ENCODE assay signal across 8 mouse cellular contexts in genomic region chr9:21322211-21322916, GRCm38 (mm10). TPM values are rescaled to one million over a fixed set of nuclear protein-coding genes. Genes with fewer than 3 reads are reported as not detected.
A peak's percentile ranks its signal among the peaks of the same experiment; 100 is the strongest.
DNase-seq lines count a peak whose midpoint lies in the region; ATAC-seq lines count a peak whose summit lies in the region.

No protein-coding gene starts in this region.

- DNase-seq in heart, postnatal 4 days = no peak
- DNase-seq in A20 (ENCODE audit: low read depth, low spot score) = peak; percentile 74
- no peak for DNase-seq in embryonic facial prominence, embryonic 14.5 days (ENCODE audit: low spot score)
- DNase-seq in right cerebral cortex, postnatal 25 days = peak; percentile 23
- no peak for DNase-seq in layer of hippocampus, adult 9-11 months
- DNase-seq in lung, postnatal 14 days = no peak

- no peak for ATAC-seq in heart, embryonic 11.5 days (replicated peaks; ENCODE audit: insufficient number of reproducible peaks, low FRiP score, low TSS enrichment)
- no peak for ATAC-seq in embryonic facial prominence, embryonic 14.5 days (ENCODE audit: low read depth)
- ATAC-seq in limb, embryonic 12.5 days (ENCODE audit: insufficient number of reproducible peaks, insufficient read depth, low FRiP score, low TSS enrichment, low read depth) = no peak

- WGBS in heart, embryonic 11.5 days (ENCODE audit: insufficient replicate concordance) = 80% methylated on average over 19 of the region's 19 CpGs
- 78% methylated on average over 19 of the region's 19 CpGs for WGBS in embryonic facial prominence, embryonic 14.5 days
- 77% methylated on average over 19 of the region's 19 CpGs for WGBS in limb, embryonic 12.5 days

- no peaks in the 10 kb centered on the region for H3K27me3 ChIP-seq in heart, embryonic 11.5 days (ENCODE audit: control insufficient read depth, insufficient read depth, low read length)
- H3K27me3 ChIP-seq in embryonic facial prominence, embryonic 14.5 days (replicated peaks; ENCODE audit: control insufficient read depth, insufficient read depth, low read length) = no peaks in the 10 kb centered on the region
- H3K27me3 ChIP-seq in limb, embryonic 12.5 days = no peaks in the 10 kb centered on the region

- peak overlapping the region; percentile 84 for H3K4me3 ChIP-seq in heart, embryonic 11.5 days (ENCODE audit: low read depth, low read length)
- peak overlapping the region; percentile 74 for H3K4me3 ChIP-seq in embryonic facial prominence, embryonic 14.5 days (ENCODE audit: low read depth, low read length)
- peak overlapping the region; percentile 71; the same call in 1 of the 2 replicates for H3K4me3 ChIP-seq in limb, embryonic 12.5 days (replicated peaks)

- peak overlapping the region; percentile 98 for H3K4me2 ChIP-seq in heart, embryonic 11.5 days
- H3K4me2 ChIP-seq in embryonic facial prominence, embryonic 14.5 days (ENCODE audit: low read depth, low read length) = peak overlapping the region; percentile 93
- peak overlapping the region; percentile 88 for H3K4me2 ChIP-seq in limb, embryonic 12.5 days

- H3K9ac ChIP-seq in heart, embryonic 11.5 days (ENCODE audit: low read depth, low read length) = peak overlapping the region; percentile 90
- H3K9ac ChIP-seq in embryonic facial prominence, embryonic 14.5 days (ENCODE audit: low read depth, low read length) = peak overlapping the region; percentile 82; the same call in 1 of the 2 replicates
- no peak overlapping the region for H3K9ac ChIP-seq in limb, embryonic 12.5 days (replicated peaks)

- H3K36me3 ChIP-seq in heart, embryonic 11.5 days (ENCODE audit: control insufficient read depth, insufficient read depth, low read length) = no peaks in the 10 kb centered on the region
- 0 out of 2 replicates have a peak, but pooled peaks cover 4% of the 10 kb centered on the region for H3K36me3 ChIP-seq in embryonic facial prominence, embryonic 14.5 days (ENCODE audit: control insufficient read depth, insufficient read depth, low read length)
- peaks cover 19% of the 10 kb centered on the region for H3K36me3 ChIP-seq in limb, embryonic 12.5 days

- peaks cover 16% of the 10 kb centered on the region for H3K4me1 ChIP-seq in heart, embryonic 11.5 days (ENCODE audit: control insufficient read depth, insufficient read depth, low read length)
- H3K4me1 ChIP-seq in embryonic facial prominence, embryonic 14.5 days (ENCODE audit: control insufficient read depth, insufficient read depth, low read length) = 0 out of 2 replicates have a peak, but pooled peaks cover 11% of the 10 kb centered on the region
- H3K4me1 ChIP-seq in limb, embryonic 12.5 days (replicated peaks) = peaks cover 16% of the 10 kb centered on the region

- H3K27ac ChIP-seq in heart, embryonic 11.5 days (ENCODE audit: low read depth, low read length) = no peak overlapping the region
- no peak overlapping the region for H3K27ac ChIP-seq in embryonic facial prominence, embryonic 14.5 days (replicated peaks; ENCODE audit: low read depth, low read length)
- no peak overlapping the region for H3K27ac ChIP-seq in limb, embryonic 12.5 days

- no peaks in the 10 kb centered on the region for H3K9me3 ChIP-seq in heart, embryonic 11.5 days (replicated peaks; ENCODE audit: control insufficient read depth, low read length)
- no peaks in the 10 kb centered on the region for H3K9me3 ChIP-seq in embryonic facial prominence, embryonic 14.5 days (ENCODE audit: control insufficient read depth, low read length)
- H3K9me3 ChIP-seq in limb, embryonic 12.5 days = no peaks in the 10 kb centered on the region

RNA-seq across cellular contexts. Expression of gene Slc44a2, which starts 1.9 kb away (rescaled TPM):
- polyA plus RNA-seq in heart, embryonic 11.5 days (2014; fragmentation: Nextera tagmentation; extraction: Ambion mirVana) = 62.3 and 70.0 TPM in 2 replicates
- total RNA-seq in heart, postnatal 4 days (2021) = 10 to 100 TPM; 63.4 to 65.0 TPM
- 111 and 132 TPM in 2 replicates for polyA plus RNA-seq in embryonic facial prominence, embryonic 14.5 days (2014; fragmentation: Nextera tagmentation; extraction: Ambion mirVana)
- polyA plus RNA-seq in limb, embryonic 12.5 days (2016; fragmentation: Nextera tagmentation; extraction: Ambion mirVana) = 103 and 110 TPM in 2 replicates

RNA-seq across cellular contexts. Expression of gene Ap1m2, which starts 10.2 kb away (rescaled TPM):
- 0.55 and 1.1 TPM in 2 replicates for polyA plus RNA-seq in heart, embryonic 11.5 days (2014; fragmentation: Nextera tagmentation; extraction: Ambion mirVana)
- total RNA-seq in heart, postnatal 4 days (2021) = not detected
- 20.8 and 22.7 TPM in 2 replicates for polyA plus RNA-seq in embryonic facial prominence, embryonic 14.5 days (2014; fragmentation: Nextera tagmentation; extraction: Ambion mirVana)
- polyA plus RNA-seq in limb, embryonic 12.5 days (2016; fragmentation: Nextera tagmentation; extraction: Ambion mirVana) = 9.0 and 9.5 TPM in 2 replicates

RNA-seq across cellular contexts. Expression of gene Cdkn2d, which starts 31.2 kb away (rescaled TPM):
- polyA plus RNA-seq in heart, embryonic 11.5 days (2014; fragmentation: Nextera tagmentation; extraction: Ambion mirVana) = 88.4 and 99.8 TPM in 2 replicates
- total RNA-seq in heart, postnatal 4 days (2021) = 10 to 100 TPM; 49.5 to 54.6 TPM
- 57.2 and 57.7 TPM in 2 replicates for polyA plus RNA-seq in embryonic facial prominence, embryonic 14.5 days (2014; fragmentation: Nextera tagmentation; extraction: Ambion mirVana)
- 46.1 and 46.9 TPM in 2 replicates for polyA plus RNA-seq in limb, embryonic 12.5 days (2016; fragmentation: Nextera tagmentation; extraction: Ambion mirVana)

RNA-seq across cellular contexts. Expression of gene Kri1, which starts 34.6 kb away (rescaled TPM):
- 9.9 and 12.3 TPM in 2 replicates for polyA plus RNA-seq in heart, embryonic 11.5 days (2014; fragmentation: Nextera tagmentation; extraction: Ambion mirVana)
- 10 to 100 TPM; 18.5 to 21.0 TPM for total RNA-seq in heart, postnatal 4 days (2021)
- 11.0 and 14.4 TPM in 2 replicates for polyA plus RNA-seq in embryonic facial prominence, embryonic 14.5 days (2014; fragmentation: Nextera tagmentation; extraction: Ambion mirVana)
- polyA plus RNA-seq in limb, embryonic 12.5 days (2016; fragmentation: Nextera tagmentation; extraction: Ambion mirVana) = 18.1 and 22.2 TPM in 2 replicates

RNA-seq across cellular contexts. Expression of gene Ilf3, which starts 45.3 kb away (rescaled TPM):
- 120 and 138 TPM in 2 replicates for polyA plus RNA-seq in heart, embryonic 11.5 days (2014; fragmentation: Nextera tagmentation; extraction: Ambion mirVana)
- total RNA-seq in heart, postnatal 4 days (2021) = 10 to 100 TPM; 79.5 to 80.1 TPM
- polyA plus RNA-seq in embryonic facial prominence, embryonic 14.5 days (2014; fragmentation: Nextera tagmentation; extraction: Ambion mirVana) = 139 and 177 TPM in 2 replicates
- polyA plus RNA-seq in limb, embryonic 12.5 days (2016; fragmentation: Nextera tagmentation; extraction: Ambion mirVana) = 312 and 313 TPM in 2 replicates

Comparison
In these comparisons a context has a peak if more than half of its experiments do, and no peak if none do; other contexts are left out.
1. DNase-seq: peak in A20 (single experiment) and right cerebral cortex, postnatal 25 days (single experiment); none in heart, postnatal 4 days (single experiment), embryonic facial prominence, embryonic 14.5 days (single experiment), layer of hippocampus, adult 9-11 months (single experiment) and lung, postnatal 14 days (single experiment).
2. Peak in every context shown above with its lines, with median percentiles within 50 percentile points of each other: H3K4me2 ChIP-seq and H3K4me3 ChIP-seq.